Mouse (Mus musculus): ENCODE results near the gene Gjb2.
"Not testable (repeated sequence)": the region's sequence is repeated elsewhere in the genome, so short reads cannot be mapped to it uniquely, and the experiment has no call there.

The Gjb2 gene

DNA sequence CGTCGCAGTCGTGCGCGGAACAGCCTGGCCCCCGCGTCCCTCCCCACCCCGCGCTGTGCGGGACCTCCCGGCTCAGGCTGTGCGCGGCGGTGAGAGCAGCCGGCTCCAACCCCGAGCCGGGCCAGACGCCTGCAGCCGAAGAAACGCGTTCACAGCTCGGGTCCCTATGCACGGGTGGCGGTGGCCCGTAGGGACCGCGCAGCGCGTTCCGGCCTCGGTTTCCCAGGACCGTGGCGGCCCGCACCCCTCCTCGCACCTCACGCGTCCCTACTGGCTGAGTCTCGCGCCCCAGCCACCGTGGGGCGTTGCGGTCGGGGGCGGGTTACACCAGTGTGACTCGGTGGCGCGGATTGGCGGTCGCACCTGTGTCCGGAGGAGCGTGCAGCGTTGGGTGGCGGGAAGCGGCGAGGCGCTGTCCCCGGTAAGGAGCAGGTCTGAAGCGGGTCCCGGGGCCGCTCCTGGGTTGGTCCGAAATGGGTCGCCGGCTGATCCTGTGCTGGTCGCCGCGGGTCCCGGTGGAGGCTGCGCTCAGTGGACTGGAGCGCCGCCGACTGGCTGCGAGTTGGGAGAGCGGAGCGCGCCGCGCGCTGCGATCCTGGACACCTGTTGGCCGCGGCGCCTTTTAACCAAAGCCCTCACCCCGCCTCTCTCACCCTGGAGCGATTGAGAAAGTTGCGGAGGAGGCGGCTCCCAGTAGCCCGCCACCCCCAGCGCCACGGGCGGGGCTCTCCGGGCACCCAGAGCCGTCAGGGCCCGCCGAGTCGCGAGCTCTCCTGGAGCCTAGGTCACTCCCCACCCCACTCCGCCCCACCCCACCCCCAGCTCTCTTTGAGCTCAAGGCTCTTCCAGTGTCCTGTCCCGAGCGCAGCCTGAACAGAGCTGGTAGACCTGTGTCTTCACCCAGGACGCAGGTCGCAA is at the start of gene Gjb2:
Gene Gjb2 (minus strand): TSS at position 597 of the 918 bp plus-strand sequence.
- no peak for DNase-seq (ENCODE audit: low spot score in 2 of 2)

DNA sequence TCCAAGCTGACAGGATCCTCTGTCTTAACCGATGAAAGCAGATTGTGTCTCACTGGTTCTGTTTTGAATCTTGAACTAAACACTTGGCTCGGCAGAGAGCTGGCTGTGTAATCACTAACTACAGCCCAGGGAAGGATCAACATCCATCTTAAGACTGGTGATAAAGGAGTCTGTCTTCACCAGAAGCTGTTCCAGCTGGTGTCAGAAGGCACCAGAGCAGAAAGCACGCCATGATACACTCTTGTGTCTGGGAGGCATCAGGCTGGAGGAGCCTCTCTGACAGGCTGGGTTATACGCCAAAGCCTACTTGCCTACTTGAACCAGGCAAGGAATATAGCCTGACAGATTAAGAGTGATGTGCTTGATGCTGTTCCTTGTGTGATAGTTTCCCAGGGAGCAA is 41.2 kb upstream of the Gjb2 start:
- DNase-seq (ENCODE audit: low spot score in 2 of 2) = no peak

DNA sequence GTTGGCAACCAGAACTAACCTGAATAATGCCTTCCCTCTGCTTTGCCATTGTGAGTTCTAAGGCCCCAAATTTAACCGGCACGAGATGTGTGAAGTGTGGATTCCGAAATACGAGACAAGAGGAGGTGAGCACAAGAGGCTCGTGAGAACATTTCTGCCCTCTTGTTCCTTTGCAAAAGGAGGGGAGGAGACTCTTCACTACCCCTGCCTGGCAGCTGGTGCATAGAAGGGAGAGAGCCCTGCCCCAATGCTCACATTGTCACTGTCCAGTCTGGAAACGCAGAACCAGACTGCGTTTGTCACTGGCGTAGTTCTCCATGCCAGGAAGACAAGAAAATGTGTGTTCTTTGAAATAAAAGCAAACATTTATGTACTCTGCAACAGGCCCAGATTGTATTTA is 30.8 kb upstream of the Gjb2 start:
- no peak for DNase-seq (ENCODE audit: low spot score in 2 of 2)

GRCm38 (mm10) chr14:57133161-57133661 is 28.7 kb upstream of the Gjb2 start, which contains the start of gene Gjb6:
Gjb6 (minus strand) TSS chr14:57133611.
- no peak for DNase-seq (ENCODE audit: low spot score in 2 of 2)

GRCm38 (mm10) chr14:57127383-57127782 is 22.9 kb upstream of the Gjb2 start:
- no peak for DNase-seq (ENCODE audit: low spot score in 2 of 2)

DNA sequence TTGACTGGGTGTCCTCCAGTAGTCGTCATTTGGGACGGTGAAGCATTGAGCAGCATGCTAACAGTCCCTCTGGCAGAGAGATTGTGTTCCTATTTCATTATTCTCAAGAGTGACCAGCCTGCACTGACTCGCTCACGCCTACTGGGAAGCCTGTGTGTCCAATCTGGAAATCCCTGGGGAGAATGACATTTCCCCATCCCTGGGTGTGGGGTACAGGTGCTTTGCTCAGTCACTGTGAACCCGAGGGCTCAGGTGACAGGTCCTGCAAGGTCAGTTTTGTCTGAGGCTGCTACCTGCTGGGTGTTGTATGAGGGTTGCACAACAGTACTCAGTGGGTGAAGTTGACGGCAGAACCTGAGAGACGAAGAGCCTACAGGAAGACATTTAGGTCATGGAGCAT is 17.8 kb upstream of the Gjb2 start:
- no peak for DNase-seq (ENCODE audit: low spot score in 2 of 2)

DNA sequence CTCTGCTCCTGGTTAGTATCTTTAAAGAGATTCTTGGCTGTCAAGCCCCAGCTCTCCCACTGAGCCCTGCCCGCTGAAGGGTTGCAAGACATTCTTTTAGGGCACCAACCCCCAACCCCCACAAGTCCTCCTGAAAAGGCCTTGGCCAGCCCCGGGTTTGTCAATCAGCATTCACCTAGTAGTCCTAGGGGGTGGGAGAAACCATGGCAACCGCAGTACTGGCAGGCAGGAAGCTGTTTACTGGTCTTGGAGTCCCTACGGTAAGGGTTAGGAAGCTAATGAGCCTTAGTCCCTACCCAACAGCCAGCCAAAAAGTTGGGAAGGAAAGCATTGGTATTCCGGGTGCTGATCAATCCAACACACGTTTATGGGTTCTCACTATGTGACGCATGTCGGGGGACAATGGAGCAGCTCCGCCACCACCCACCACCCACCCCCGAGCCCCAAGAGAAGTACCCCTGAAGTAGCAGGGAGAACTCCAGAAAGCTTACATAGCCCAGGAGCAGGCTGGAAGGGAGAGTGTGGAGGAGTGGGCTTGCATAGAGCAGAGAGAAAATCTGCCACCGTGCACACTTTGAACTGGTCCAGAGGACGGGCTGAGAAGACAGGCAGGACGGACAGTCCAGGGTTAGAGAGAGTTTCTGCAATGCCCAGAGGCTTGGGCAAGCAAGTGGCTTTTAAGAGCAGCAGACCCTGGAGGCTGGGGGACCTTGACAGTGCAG is 11.5 kb upstream of the Gjb2 start, which contains the start of gene Gm4491:
Gene Gm4491 (minus strand): TSS at position 61 of the 722 bp plus-strand sequence.
- DNase-seq (ENCODE audit: low spot score in 2 of 2) = no peak

DNA sequence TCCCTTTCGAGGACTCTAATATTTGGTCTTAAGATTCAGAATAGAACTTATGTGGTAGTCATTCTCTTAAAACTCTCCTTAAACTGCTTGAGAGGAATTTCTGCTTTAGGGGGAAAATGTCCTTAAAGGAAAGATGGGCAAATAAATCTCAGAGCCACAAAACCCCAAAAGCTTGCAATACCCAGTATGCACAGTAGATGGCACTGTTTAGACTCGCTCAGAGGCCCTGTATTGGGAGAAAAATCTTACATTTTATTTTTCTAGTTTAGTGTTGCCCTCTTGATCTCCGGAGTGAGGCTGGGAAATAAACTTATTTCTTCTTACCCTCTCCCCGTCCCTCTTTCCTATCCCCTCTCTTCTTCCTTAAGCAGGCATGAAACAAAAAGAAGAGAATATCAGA is 4.7 kb upstream of the Gjb2 start:
- DNase-seq (ENCODE audit: low spot score in 2 of 2) = no peak

- no peak for DNase-seq (ENCODE audit: low spot score in 2 of 2)
Measured at GRCm38 (mm10) chr14:57107916-57108315, 3.4 kb upstream of the Gjb2 start.

GRCm38 (mm10) chr14:57107091-57107490 is 2.6 kb upstream of the Gjb2 start:
- DNase-seq (ENCODE audit: low spot score in 2 of 2) = no peak

DNA sequence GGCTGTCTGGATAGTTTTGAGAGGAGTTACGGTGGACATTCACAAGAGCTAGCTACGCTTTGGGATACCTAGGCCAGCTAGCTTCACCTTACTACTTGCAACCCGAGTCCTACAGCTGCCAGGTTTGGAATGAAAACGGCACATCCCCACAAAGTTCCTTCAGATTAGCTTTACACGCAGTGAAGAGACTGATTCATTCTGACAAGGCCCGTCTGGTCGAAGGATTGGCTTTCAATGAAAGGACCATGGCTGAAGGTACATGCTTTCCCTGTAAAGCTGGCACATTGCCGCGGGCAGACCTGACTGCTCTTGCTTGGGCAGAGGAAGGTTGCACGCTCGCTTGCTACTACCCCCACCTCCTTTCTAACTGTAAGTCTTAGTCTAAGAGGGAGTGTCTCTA is 1.2 kb upstream of the Gjb2 start:
- DNase-seq (ENCODE audit: low spot score in 2 of 2) = no peak

- DNase-seq (ENCODE audit: low spot score in 2 of 2) = no peak
Measured at GRCm38 (mm10) chr14:57105111-57105510, 609 bp upstream of the Gjb2 start.

DNA sequence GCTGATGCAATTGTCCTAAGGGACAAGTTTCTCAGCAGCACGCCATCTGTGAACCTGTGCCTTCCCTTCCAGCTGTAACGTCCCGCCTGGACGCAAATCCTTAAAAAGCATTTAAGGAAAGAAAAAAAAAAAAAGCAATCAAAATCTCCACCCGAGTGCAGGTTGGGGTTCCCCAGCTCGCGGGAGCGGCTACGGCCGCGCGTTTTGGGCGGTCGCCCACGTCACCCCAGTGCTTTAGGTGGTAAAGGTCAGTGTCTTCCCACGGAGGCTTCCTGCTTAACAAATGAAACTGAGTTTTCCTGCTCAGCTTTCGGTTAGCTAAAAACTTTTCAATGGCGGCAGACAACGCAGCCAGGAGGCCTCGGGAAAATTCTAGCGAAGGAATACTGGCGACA is 794 bp downstream of the Gjb2 start:
- DNase-seq (ENCODE audit: low spot score in 2 of 2) = no peak

DNA sequence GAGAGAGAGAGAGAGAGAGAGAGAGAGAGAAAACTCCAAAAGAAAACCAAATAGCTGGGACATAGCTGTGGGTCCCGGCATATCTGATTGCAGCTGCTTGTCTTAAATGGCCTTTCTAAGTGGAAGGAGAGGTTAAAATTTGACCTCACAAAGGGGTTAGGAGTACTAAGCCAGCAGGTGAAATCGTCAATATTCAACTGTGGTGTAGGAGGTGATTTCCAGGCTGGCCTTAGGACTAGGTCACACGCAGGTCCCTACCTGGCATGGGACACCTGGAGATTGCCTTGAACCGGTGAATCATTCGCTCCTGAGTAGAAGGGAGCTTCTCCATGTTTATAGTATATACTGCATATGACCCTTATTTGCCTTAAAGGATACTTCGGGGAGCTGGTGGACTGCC is 1.4 kb downstream of the Gjb2 start:
- no peak for DNase-seq (ENCODE audit: low spot score in 2 of 2)

GRCm38 (mm10) chr14:57101623-57102022 is 2.9 kb downstream of the Gjb2 start:
- DNase-seq (ENCODE audit: low spot score in 2 of 2) = no peak

DNA sequence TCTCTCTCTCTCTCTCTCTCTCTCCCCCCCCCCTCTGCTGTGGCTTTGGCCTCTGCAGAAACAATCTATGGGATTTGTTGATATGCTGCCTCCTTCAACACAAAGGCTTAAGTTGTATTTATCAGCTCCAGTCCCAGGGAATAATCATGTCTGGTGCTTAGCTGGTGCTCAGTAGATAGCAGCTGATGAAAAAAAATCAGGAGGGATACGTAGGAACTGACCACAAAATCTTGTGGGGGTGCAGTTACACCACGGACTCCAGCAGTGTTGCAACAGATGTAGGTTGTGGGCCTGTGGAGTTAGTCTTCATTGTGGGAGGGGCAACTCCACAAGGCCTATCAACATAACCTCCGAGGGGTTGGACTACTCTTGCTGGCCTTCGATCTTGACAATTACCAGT is 8.6 kb downstream of the Gjb2 start:
- no peak for DNase-seq (ENCODE audit: low spot score in 2 of 2)

DNA sequence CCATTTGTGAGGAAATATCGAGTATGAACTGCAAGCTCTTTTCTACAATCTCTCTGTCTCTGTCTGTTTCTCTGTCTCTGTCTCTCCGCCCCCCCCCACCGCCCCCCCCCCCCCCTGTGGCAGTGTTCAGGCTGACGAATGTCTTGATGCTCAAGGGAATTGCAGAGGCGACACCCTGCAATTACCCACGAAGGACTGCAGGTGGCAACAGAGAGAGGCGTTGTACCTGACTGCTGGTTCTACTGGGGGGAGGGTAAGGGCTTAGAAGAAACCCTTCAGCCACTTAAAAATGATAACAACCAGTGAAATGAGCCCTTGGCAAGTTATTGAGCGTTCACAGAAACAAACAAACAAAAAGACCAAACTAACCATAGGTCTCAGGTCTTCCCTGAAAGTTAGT is 11.5 kb downstream of the Gjb2 start:
- DNase-seq (ENCODE audit: low spot score in 2 of 2) = peak; percentile 6 to 8

DNA sequence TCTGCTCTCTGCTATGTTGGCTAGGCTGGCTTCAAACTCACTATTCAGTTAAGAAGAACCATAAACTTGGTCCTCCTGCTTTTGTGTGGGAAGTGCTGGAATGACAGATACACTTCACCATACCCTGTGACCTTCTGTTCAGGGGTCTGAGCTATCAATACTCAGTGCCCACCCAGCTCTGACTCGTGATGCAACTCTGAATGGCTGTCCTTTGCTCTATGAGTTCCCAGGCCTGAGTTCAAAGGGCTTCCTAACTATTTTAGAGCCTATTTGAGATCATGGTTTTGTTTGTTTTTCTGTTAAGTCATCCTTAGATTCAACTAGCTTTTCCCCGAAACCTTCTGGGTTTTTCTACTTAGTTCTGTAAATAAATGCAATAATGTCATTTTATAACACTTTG is 14.5 kb downstream of the Gjb2 start:
- DNase-seq (ENCODE audit: low spot score in 2 of 2) = no peak

DNA sequence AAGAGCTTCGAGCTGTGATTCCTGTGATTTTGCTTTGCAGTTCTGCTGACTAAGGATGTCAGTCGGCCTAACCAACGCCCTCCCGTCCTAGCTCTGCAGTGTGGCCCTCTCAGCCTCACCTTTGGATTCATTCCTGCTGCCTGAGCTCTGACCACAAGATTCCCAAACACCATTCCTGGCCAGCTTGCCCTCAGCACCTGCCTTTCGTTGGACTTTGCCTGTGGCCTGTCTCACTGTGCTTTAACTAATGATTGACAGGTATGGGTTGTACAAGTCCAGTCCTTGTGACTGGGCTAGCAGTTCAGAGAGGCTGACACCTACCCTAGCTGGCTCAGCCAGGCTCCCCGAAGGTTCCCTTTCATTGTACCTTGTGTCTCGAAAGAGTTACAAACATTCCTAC is 15.4 kb downstream of the Gjb2 start:
- no peak for DNase-seq (ENCODE audit: low spot score in 2 of 2)

DNA sequence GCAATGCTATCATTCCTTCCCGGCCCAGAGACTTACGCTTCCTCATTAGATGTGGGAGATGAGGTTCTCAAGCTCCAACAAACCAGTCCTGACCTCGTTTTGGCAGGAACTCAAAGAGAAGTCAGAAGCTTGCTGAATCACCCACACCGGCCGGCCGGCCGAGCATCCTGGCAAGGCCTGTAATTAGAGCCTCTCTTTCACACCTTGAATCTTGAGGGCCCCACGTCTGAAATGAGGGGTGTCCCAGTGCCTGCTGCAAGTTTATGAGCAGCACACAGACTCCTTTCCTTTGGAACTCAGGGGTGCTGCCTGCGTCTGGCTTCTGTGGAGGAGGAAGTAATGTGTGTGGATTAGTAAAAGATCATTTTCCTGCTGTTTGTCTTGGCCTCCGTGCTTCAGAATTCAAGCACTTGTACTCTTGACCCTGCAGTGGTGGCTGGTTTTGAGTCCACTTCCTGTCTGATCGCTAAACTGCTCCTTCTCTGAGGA is 20.3 kb downstream of the Gjb2 start:
- no peak for DNase-seq (ENCODE audit: low spot score in 2 of 2)

- no peak for DNase-seq (ENCODE audit: low spot score in 2 of 2)
Measured at GRCm38 (mm10) chr14:57082863-57083262, 21.6 kb downstream of the Gjb2 start.

GRCm38 (mm10) chr14:57075537-57075936 is 29.0 kb downstream of the Gjb2 start:
- no peak for DNase-seq (ENCODE audit: low spot score in 2 of 2)

DNA sequence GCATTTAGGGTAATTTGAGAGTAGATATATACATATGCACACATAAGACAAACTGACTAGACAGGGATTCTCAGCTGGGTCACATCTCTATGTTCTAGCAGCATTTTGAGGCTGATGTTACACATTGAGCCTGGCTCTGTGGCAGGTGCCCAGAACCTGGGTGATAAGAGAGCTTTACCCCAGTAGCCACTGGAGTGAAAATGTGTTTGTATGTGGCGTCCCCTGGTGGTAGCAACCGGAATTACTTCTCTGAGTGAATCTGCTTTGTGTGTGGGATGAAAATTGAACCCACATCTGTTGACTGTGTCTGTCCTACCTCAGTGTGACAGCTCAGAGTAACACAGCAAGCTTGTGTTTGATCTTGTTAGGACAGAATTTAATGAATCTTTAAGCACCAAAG is 34.6 kb downstream of the Gjb2 start:
- not testable (repeated sequence) for DNase-seq (ENCODE audit: low spot score in 2 of 2)
